Mouse (Mus musculus) olfactory bulb, adult 2 months (tissue): ENCODE measurements around the gene Rbms2. TPM values are rescaled to one million over a fixed set of nuclear protein-coding genes. Genes with fewer than 3 reads are reported as not detected.
A peak's percentile ranks its signal among the peaks of the same experiment; 100 is the strongest.

Experiments
- H3K27ac ChIP-seq: fragments of 200-500 bp; 2 replicates; pipeline ENCODE4 v1.5.1; 2012; ENCODE audit warnings: low read depth, low read length; ENCODE audit not compliant: insufficient read depth
- H3K4me1 ChIP-seq: fragments of 200-500 bp; 2 replicates; pipeline ENCODE4 v1.6.1; 2012; ENCODE audit warnings: low read length; ENCODE audit not compliant: control insufficient read depth, insufficient read depth
- H3K4me3 ChIP-seq: fragments of 200-500 bp; 2 replicates; pipeline ENCODE4 v1.5.1; 2012; ENCODE audit warnings: mild to moderate bottlenecking, low read depth, low read length, moderate library complexity; ENCODE audit not compliant: insufficient read depth
- CTCF ChIP-seq: fragments of 200-500 bp; IDR thresholded peaks from 2 replicates; pipeline ENCODE4 v1.5.1; 2012; ENCODE audit warnings: low read depth, mild to moderate bottlenecking, low read length, moderate library complexity; ENCODE audit not compliant: insufficient read depth
- POLR2A ChIP-seq: fragments of 200-500 bp; IDR thresholded peaks from 2 replicates; pipeline ENCODE4 v1.6.1; 2012; ENCODE audit warnings: mild to moderate bottlenecking, low read depth, low read length, moderate library complexity; ENCODE audit not compliant: insufficient read depth
- WGBS: fragments of 180-500 bp; shearing (Covaris S2); methylation state at CpG from one replicate; pipeline ENCODE4 v1.1.7; 2018; 5-methylcytosine and 5-hydroxymethylcytosine counted together
- polyA plus RNA-seq: library from polyadenylated mRNA; stranded (reverse); fragments of >200 nt; gene quantifications from 2 replicates; pipeline ENCODE4 v1.2.4, GENCODE M21; 2012; ENCODE audit warnings: low replicate concordance; ENCODE audit not compliant: missing spikeins, insufficient read depth, insufficient read length

Gene Rbms2
- polyA plus RNA-seq, 1 experiment, result not detected

DNA sequence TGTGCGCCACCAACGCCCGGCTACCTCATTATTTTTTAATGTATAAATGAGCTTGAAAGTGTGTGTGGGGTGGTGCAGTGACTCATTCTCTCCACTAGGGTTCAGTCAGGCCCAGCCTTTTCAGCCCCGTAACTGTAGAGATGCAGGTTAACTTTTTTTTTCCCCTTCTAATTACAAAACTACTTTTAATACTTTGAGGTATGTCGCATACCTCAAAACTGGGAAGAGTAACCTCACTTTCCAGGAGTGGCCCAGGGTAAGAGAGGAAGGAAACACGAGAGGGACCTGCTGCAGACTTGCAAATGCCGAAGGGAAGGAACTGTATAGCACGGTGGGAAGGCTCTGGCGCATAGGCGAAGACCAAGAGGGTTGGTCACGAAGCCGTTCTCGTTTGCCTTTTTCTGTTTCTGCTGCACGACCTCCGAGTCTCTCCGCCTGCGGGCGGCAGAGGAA lies 32.8 kb upstream of the Rbms2 start:
- peaks cover 9% of the 10 kb centered on the region for H3K4me1 ChIP-seq
- peak overlapping the region; percentile 6 for H3K4me3 ChIP-seq
- H3K27ac ChIP-seq, result no peak overlapping the region
- TF ChIP-seq POLR2A, result no peak
- TF ChIP-seq CTCF, result no peak
- under 1% methylated on average over 18 of the region's 18 CpGs for WGBS

- 48% methylated on average over 6 of the region's 6 CpGs for WGBS
- Histone ChIP-seq H3K4me1 (peaks cover 9% of the 10 kb centered on the region), H3K27ac (0 out of 2 replicates have a peak overlapping the region, but pooled peaks have one; percentile 67), H3K4me3 (no peak overlapping the region)
- TF ChIP-seq CTCF (no peak), POLR2A (no peak)
Measured at GRCm38 (mm10) chr10:128212148-128212547, 32.1 kb upstream of the Rbms2 start.

- peak within 1 kb of the TSS; percentile 62 for H3K4me3 ChIP-seq
- H3K4me1 ChIP-seq, result peaks cover 9% of the 10 kb centered on the region
- TF ChIP-seq POLR2A, result peak; percentile 56; the same call in 1 of the 2 replicates
- no peak for TF ChIP-seq CTCF
- peak within 1 kb of the TSS; percentile 67; the same call in 1 of the 2 replicates for H3K27ac ChIP-seq
- WGBS, result under 1% methylated on average over 30 of the region's 30 CpGs
Measured at GRCm38 (mm10) chr10:128211390-128212108, 31.5 kb upstream of the Rbms2 start, which contains the start of gene Spryd4. Gene Spryd4 (minus strand): TSS chr10:128211807.

- 15% methylated on average over 14 of the region's 14 CpGs for WGBS
Measured at GRCm38 (mm10) chr10:128210954-128211353, 30.9 kb upstream of the Rbms2 start.

DNA sequence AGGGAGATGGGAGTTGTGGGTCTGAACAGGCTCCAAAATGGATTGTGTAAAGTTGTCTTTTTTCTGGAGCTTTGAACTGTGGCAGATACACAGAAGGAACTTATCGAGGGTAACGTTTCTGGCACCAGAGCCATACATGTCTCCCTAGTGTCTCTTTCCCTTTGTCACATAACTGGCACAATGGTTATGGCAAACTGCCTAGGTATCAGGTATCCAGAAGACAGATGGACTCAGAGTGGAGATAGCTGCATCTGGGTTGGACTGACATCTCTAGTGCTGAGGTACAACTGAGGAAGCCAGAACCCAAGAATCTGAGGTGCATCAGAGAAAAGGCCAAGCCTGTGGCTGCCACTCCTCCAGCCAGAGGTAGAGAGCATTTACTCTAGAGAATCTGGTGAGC lies 30.0 kb upstream of the Rbms2 start:
- H3K27ac ChIP-seq, result no peak overlapping the region
- no peak overlapping the region for H3K4me3 ChIP-seq
- peaks cover 9% of the 10 kb centered on the region for H3K4me1 ChIP-seq
- TF ChIP-seq CTCF (no peak), POLR2A (no peak)
- WGBS, result 84% methylated on average over 2 of the region's 2 CpGs

More at GRCm38 (mm10) chr10:128210954-128211353, 30.9 kb upstream of the Rbms2 start:
- H3K27ac ChIP-seq, result no peak overlapping the region
- H3K4me1 ChIP-seq, result peaks cover 9% of the 10 kb centered on the region
- TF ChIP-seq CTCF, result no peak
- TF ChIP-seq POLR2A, result no peak
- peak overlapping the region; percentile 62 for H3K4me3 ChIP-seq

- H3K27ac ChIP-seq, result no peak overlapping the region
Measured at GRCm38 (mm10) chr10:128209311-128210009, 29.4 kb upstream of the Rbms2 start.

DNA sequence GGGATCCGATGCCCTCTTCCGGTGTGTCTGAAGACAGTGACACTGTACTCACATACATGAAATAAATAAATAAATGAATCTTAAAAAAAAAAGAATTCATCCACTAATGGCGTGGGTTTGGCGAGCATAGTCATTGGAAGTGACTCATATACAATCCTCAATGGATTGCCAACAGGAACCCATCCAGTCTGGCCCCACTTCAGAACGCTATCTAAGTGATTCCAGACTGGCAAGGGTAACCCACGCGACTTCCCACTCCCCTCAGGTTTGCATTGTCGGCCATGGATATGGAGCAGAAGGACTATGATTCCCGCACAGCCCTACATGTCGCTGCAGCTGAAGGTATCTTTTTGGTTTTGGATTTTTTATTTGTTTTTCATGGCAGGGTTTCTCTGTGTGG lies 28.2 kb upstream of the Rbms2 start:
- 87% methylated on average over 10 of the region's 10 CpGs for WGBS
- no peak for TF ChIP-seq POLR2A
- no peak for TF ChIP-seq CTCF
- no peak overlapping the region for H3K4me3 ChIP-seq
- H3K27ac ChIP-seq, result no peak overlapping the region
- H3K4me1 ChIP-seq, result peaks cover 9% of the 10 kb centered on the region

More at GRCm38 (mm10) chr10:128209311-128210009, 29.4 kb upstream of the Rbms2 start:
- TF ChIP-seq POLR2A, result no peak
- H3K4me1 ChIP-seq, result peaks cover 9% of the 10 kb centered on the region
- H3K4me3 ChIP-seq, result no peak overlapping the region
- 92% methylated on average over 11 of the region's 11 CpGs for WGBS

GRCm38 (mm10) chr10:128204941-128205340 lies 24.8 kb upstream of the Rbms2 start:
- Histone ChIP-seq H3K4me1 (no peaks in the 10 kb centered on the region), H3K4me3 (no peak overlapping the region), H3K27ac (no peak overlapping the region)
- TF ChIP-seq POLR2A (no peak), CTCF (no peak)
- 91% methylated on average over 15 of the region's 15 CpGs for WGBS

DNA sequence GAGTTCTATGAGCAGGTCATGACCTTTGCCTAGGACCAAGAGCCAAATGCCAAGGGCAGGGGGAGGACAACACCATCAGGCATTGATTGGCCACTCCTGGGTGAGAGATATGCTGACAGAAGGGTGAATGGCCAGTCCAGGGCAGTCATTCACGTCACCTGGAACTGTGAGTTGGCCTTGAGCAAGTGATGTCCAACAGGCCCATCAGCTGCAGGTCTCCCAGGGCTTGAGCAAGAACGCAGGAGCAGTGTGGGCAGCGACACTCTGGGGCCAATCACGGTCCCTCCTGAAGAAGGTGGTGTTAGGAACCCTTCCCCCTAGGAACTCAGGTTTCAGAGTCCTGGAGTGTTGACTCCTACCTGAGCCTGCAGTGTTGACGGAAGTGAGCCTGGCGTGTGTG lies 21.8 kb upstream of the Rbms2 start:
- no peak for TF ChIP-seq CTCF
- TF ChIP-seq POLR2A, result no peak
- H3K4me1 ChIP-seq, result no peaks in the 10 kb centered on the region
- H3K27ac ChIP-seq, result no peak overlapping the region
- 86% methylated on average over 6 of the region's 6 CpGs for WGBS
- H3K4me3 ChIP-seq, result no peak overlapping the region
